Comparison of ENCODE assay signal across 18 mouse cellular contexts in the genomic region with DNA sequence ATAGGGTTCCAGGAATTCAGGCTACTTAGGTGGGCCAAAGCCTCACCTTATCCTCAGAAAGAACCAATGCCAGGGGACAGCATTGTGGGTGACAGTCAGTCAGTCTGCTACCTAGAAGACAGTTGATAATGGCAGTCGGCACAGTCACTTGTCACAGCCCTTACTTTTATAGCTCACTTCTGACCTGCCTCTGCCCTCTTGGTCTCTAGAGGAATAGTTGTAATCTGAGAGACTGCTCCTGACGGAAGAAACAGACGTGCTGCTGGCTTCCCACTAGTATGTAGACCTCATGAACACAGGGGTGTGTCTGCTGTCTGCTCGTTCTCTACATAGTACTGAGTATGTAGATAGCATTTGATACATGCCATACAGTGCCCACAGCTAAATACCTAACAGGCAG. TPM values are rescaled to one million over a fixed set of nuclear protein-coding genes. Genes with fewer than 3 reads are reported as not detected.
DNase-seq lines count a peak whose midpoint lies in the region; ATAC-seq and TF ChIP-seq lines count a peak whose summit lies in the region.
"Had no signal": no experiment of that assay in that cellular context is flagged by ENCODE, and none has a peak within 500 bp of the region (broad histone marks: within the 10 kb centered on the region; RNA-seq: fewer than 3 reads in every experiment).

No protein-coding gene starts in this region.

- no peaks in the 10 kb centered on the region for H3K36me3 ChIP-seq in heart, embryonic 11.5 days (ENCODE audit: control insufficient read depth, insufficient read depth, low read length)
- no peaks in the 10 kb centered on the region for H3K36me3 ChIP-seq in lung, embryonic 14.5 days (ENCODE audit: insufficient read depth)
- H3K36me3 ChIP-seq: midbrain, embryonic 15.5 days had no signal

- H3K9me3 ChIP-seq in heart, embryonic 11.5 days (replicated peaks; ENCODE audit: control insufficient read depth, low read length) = no peaks in the 10 kb centered on the region
- no peaks in the 10 kb centered on the region for H3K9me3 ChIP-seq in lung, embryonic 14.5 days (ENCODE audit: low read depth, low read length)
- H3K9me3 ChIP-seq: forebrain, embryonic 13.5 days; limb, embryonic 13.5 days; midbrain, embryonic 15.5 days had no signal

- H3K4me2 ChIP-seq in heart, embryonic 11.5 days = no peak overlapping the region
- no peak overlapping the region for H3K4me2 ChIP-seq in lung, embryonic 14.5 days
- H3K4me2 ChIP-seq: forebrain, embryonic 13.5 days; hindbrain, embryonic 14.5 days; limb, embryonic 13.5 days; midbrain, embryonic 15.5 days had no signal

- no peak for TF ChIP-seq CTCF in lung, embryonic 14.5 days (IDR thresholded peaks at IDR 0.05; ENCODE audit: low read depth)
- TF ChIP-seq CTCF in layer of hippocampus, adult 2 months (conservative IDR thresholded peaks at IDR 0.05) = no peak

- H3K9ac ChIP-seq in heart, embryonic 11.5 days (ENCODE audit: low read depth, low read length) = no peak overlapping the region
- no peak overlapping the region for H3K9ac ChIP-seq in lung, embryonic 14.5 days
- H3K9ac ChIP-seq: forebrain, embryonic 13.5 days; hindbrain, embryonic 14.5 days; limb, embryonic 13.5 days; liver, embryonic 14.5 days; midbrain, embryonic 15.5 days had no signal

- WGBS in heart, embryonic 11.5 days (ENCODE audit: insufficient replicate concordance) = 24% methylated on average over 4 of the region's 4 CpGs
- 37% methylated on average over 4 of the region's 4 CpGs for WGBS in lung, embryonic 14.5 days

- peak overlapping the region; percentile 38 for H3K27ac ChIP-seq in heart, embryonic 11.5 days (ENCODE audit: low read depth, low read length)
- H3K27ac ChIP-seq in lung, embryonic 14.5 days (ENCODE audit: low read depth) = peak overlapping the region; percentile 82
- no peak overlapping the region for H3K27ac ChIP-seq in layer of hippocampus, adult 2 months
- H3K27ac ChIP-seq: forebrain, embryonic 13.5 days; hindbrain, embryonic 14.5 days; limb, embryonic 13.5 days; liver, embryonic 14.5 days; midbrain, embryonic 15.5 days had no signal

- intact Hi-C loops in heart, postnatal 36 days (cut with DNase I) = loop anchor here (10.0 kb wide), 1 partner anchor 796 kb away; no protein-coding TSS in a partner anchor

- peaks cover 33% of the 10 kb centered on the region for H3K4me1 ChIP-seq in heart, embryonic 11.5 days (ENCODE audit: control insufficient read depth, insufficient read depth, low read length)
- 0 out of 2 replicates have a peak, but pooled peaks cover 4% of the 10 kb centered on the region for H3K4me1 ChIP-seq in lung, embryonic 14.5 days (ENCODE audit: insufficient read depth)
- H3K4me1 ChIP-seq: forebrain, embryonic 13.5 days; midbrain, embryonic 15.5 days had no signal

- no peak for ATAC-seq in heart, embryonic 11.5 days (replicated peaks; ENCODE audit: insufficient number of reproducible peaks, low FRiP score, low TSS enrichment)
- no peak for ATAC-seq in lung, embryonic 14.5 days (ENCODE audit: insufficient read depth)
- ATAC-seq: forebrain, embryonic 13.5 days; midbrain, embryonic 15.5 days had no signal

- no peaks in the 10 kb centered on the region for H3K27me3 ChIP-seq in heart, embryonic 11.5 days (ENCODE audit: control insufficient read depth, insufficient read depth, low read length)
- no peaks in the 10 kb centered on the region for H3K27me3 ChIP-seq in lung, embryonic 14.5 days (ENCODE audit: insufficient read depth, low read length)
- H3K27me3 ChIP-seq: forebrain, embryonic 13.5 days; limb, embryonic 13.5 days; midbrain, embryonic 15.5 days had no signal

- H3K4me3 ChIP-seq in heart, embryonic 11.5 days (ENCODE audit: low read depth, low read length) = no peak overlapping the region
- no peak overlapping the region for H3K4me3 ChIP-seq in lung, embryonic 14.5 days (ENCODE audit: low read depth, low read length)
- no peak overlapping the region for H3K4me3 ChIP-seq in layer of hippocampus, adult 2 months
- H3K4me3 ChIP-seq: forebrain, embryonic 13.5 days; limb, embryonic 13.5 days; midbrain, embryonic 15.5 days had no signal

- no peak for DNase-seq in heart, postnatal 36 days
- DNase-seq in lung, embryonic 14.5 days = no peak
- DNase-seq in lung, postnatal 14 days = no peak
- peak; percentile 34 for DNase-seq in embryo, embryonic 11 days
- DNase-seq in mesoderm, embryonic 11.5 days (ENCODE audit: low read depth, low spot score) = peak; percentile 48
- no peak for DNase-seq in layer of hippocampus, adult 2 months (ENCODE audit: low spot score in 2 of 2)
- DNase-seq: adrenal gland, postnatal 10 days; cerebellum, adult 11-12 months; cerebellum, postnatal 25 days; kidney, adult 11 months; kidney, postnatal 14 days; layer of hippocampus, adult 9-11 months had no signal

RNA-seq across cellular contexts. Expression of a gene that starts 11.8 kb away (rescaled TPM):
- 12.5 and 14.4 TPM in 2 replicates for polyA plus RNA-seq in heart, embryonic 11.5 days (2014; fragmentation: Nextera tagmentation; extraction: Ambion mirVana)
- 10 to 100 TPM; 13.1 to 13.9 TPM for total RNA-seq in heart, postnatal 36 days (2021)
- 15.7 and 16.4 TPM in 2 replicates for polyA plus RNA-seq in lung, embryonic 14.5 days (2014; fragmentation: Nextera tagmentation; extraction: Ambion mirVana)
- 10 to 100 TPM; 14.8 to 15.6 TPM for total RNA-seq in layer of hippocampus, adult 2 months (2021)

RNA-seq across cellular contexts. Expression of a gene that starts 33.9 kb away (rescaled TPM):
- 15.2 and 16.6 TPM in 2 replicates for polyA plus RNA-seq in heart, embryonic 11.5 days (2014; fragmentation: Nextera tagmentation; extraction: Ambion mirVana)
- 100 to 1,000 TPM; 131 to 192 TPM for total RNA-seq in heart, postnatal 36 days (2021)
- 15.1 and 17.4 TPM in 2 replicates for polyA plus RNA-seq in lung, embryonic 14.5 days (2014; fragmentation: Nextera tagmentation; extraction: Ambion mirVana)
- total RNA-seq in layer of hippocampus, adult 2 months (2021) = 10 to 100 TPM; 27.3 to 29.4 TPM

Comparison
In these comparisons a context has a peak if more than half of its experiments do, and no peak if none do; other contexts are left out.
1. DNase-seq: peak in embryo, embryonic 11 days (single experiment) and mesoderm, embryonic 11.5 days (single experiment); none in heart, postnatal 36 days (0 of 2), lung, embryonic 14.5 days (single experiment), lung, postnatal 14 days (single experiment) and layer of hippocampus, adult 2 months (0 of 2).
2. RNA of a gene that starts 33.9 kb away (total RNA-seq): 131 to 192 TPM in heart, postnatal 36 days; 27.3 to 29.4 TPM in layer of hippocampus, adult 2 months; every median in the first group is over 4 times any median in the second.